Mouse (Mus musculus): ENCODE data around the gene Txlng.
"Not testable (repeated sequence)": the region's sequence is repeated elsewhere in the genome, so short reads cannot be mapped to it uniquely, and the experiment has no call there.

Txlng gene

GRCm38 (mm10) chrX:162829203-162829708 lies at the start of gene Txlng:
Gene Txlng, minus strand, starts transcription at chrX:162829454.
- peak; percentile 88 for DNase-seq (ENCODE audit: low read depth)

- no peak for DNase-seq (ENCODE audit: low read depth)
These were observed 49.0 kb upstream of the Txlng start for GRCm38 (mm10) chrX:162878236-162878635.

GRCm38 (mm10) chrX:162873761-162874160 lies 44.5 kb upstream of the Txlng start:
- DNase-seq (ENCODE audit: low read depth), result no peak

- no peak for DNase-seq (ENCODE audit: low read depth)
These were observed 42.7 kb upstream of the Txlng start for GRCm38 (mm10) chrX:162871734-162872517.

GRCm38 (mm10) chrX:162868294-162868965 lies 39.2 kb upstream of the Txlng start:
- no peak for DNase-seq (ENCODE audit: low read depth)

GRCm38 (mm10) chrX:162848682-162849081 lies 19.4 kb upstream of the Txlng start:
- no peak for DNase-seq (ENCODE audit: low read depth)

- DNase-seq (ENCODE audit: low read depth), result no peak
These were observed 16.3 kb upstream of the Txlng start for GRCm38 (mm10) chrX:162845531-162845930.

GRCm38 (mm10) chrX:162844447-162845100 lies 15.3 kb upstream of the Txlng start:
- no peak for DNase-seq (ENCODE audit: low read depth)

- DNase-seq (ENCODE audit: low read depth), result no peak
These were observed 2.8 kb upstream of the Txlng start for GRCm38 (mm10) chrX:162832101-162832500.

GRCm38 (mm10) chrX:162831542-162831941 lies 2.3 kb upstream of the Txlng start:
- DNase-seq (ENCODE audit: low read depth), result no peak

- DNase-seq (ENCODE audit: low read depth), result no peak
These were observed 1.8 kb upstream of the Txlng start for GRCm38 (mm10) chrX:162831036-162831435.

GRCm38 (mm10) chrX:162830313-162830712 lies 1.1 kb upstream of the Txlng start:
- DNase-seq (ENCODE audit: low read depth), result not testable (repeated sequence)

GRCm38 (mm10) chrX:162829741-162830140 lies 487 bp upstream of the Txlng start:
- no peak for DNase-seq (ENCODE audit: low read depth)

- DNase-seq (ENCODE audit: low read depth), result no peak
These were observed 471 bp downstream of the Txlng start for GRCm38 (mm10) chrX:162828783-162829182.

- DNase-seq (ENCODE audit: low read depth), result no peak
These were observed 1.2 kb downstream of the Txlng start for GRCm38 (mm10) chrX:162828016-162828415.

GRCm38 (mm10) chrX:162800371-162800770 lies 28.9 kb downstream of the Txlng start:
- DNase-seq (ENCODE audit: low read depth), result peak; percentile 25

GRCm38 (mm10) chrX:162791392-162791791 lies 37.9 kb downstream of the Txlng start:
- DNase-seq (ENCODE audit: low read depth), result not testable (repeated sequence)

GRCm38 (mm10) chrX:162788372-162788771 lies 40.9 kb downstream of the Txlng start:
- DNase-seq (ENCODE audit: low read depth), result no peak

- no peak for DNase-seq (ENCODE audit: low read depth)
These were observed 58.5 kb downstream of the Txlng start for GRCm38 (mm10) chrX:162770726-162771125.

GRCm38 (mm10) chrX:162761716-162762395 lies 67.4 kb downstream of the Txlng start:
- DNase-seq (ENCODE audit: low read depth), result no peak

GRCm38 (mm10) chrX:162760958-162761515 lies 68.2 kb downstream of the Txlng start:
- DNase-seq (ENCODE audit: low read depth), result no peak
